Mouse (Mus musculus) cerebellum, adult 2 months (tissue): ENCODE data around the gene Slc22a5.

ENCODE experiments used
- CTCF ChIP-seq: fragments of 200-500 bp; IDR thresholded peaks from 2 replicates; pipeline ENCODE4 v1.5.1; 2011; ENCODE audit warnings: low read depth, mild to moderate bottlenecking, control low read depth, low read length, moderate library complexity, borderline replicate concordance; ENCODE audit not compliant: insufficient read depth
- POLR2A ChIP-seq: fragments of 200-500 bp; IDR thresholded peaks from 2 replicates; pipeline ENCODE4 v1.6.1; 2011; ENCODE audit warnings: low read length, control low read depth, borderline replicate concordance; ENCODE audit not compliant: insufficient read depth

DNA sequence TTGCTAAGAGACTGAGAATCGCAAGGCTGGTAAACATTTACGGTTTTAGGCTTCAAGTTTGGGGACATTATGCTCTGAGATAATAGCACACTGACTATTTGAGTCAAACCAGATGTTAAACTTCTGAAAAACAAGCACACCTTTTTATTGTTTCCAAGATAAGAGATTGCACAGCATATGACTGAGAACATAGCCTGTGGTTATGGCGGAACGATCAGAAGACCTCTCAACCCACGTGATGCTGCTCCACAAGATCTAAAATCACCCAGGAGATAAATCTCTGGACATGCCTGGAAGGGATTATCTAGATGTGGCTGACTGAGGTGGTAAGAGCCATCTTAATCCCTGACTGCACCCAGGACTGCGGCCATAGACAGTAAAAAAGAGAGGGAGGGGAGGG, 5.5 kb upstream of the Slc22a5 start:
- TF ChIP-seq CTCF (no peak), POLR2A (no peak)
